Mouse (Mus musculus) megakaryocyte-erythroid progenitor cell, adult 5-6 weeks (primary cell): ENCODE data around the gene Btg4. TPM values are rescaled to one million over a fixed set of nuclear protein-coding genes. Genes with fewer than 3 reads are reported as not detected.

Experiments used
- ATAC-seq: replicated peaks from 2 replicates; pipeline ENCODE4 v1.8.0; 2016; ENCODE audit warnings: mild to moderate bottlenecking, inconsistent platforms; ENCODE audit not compliant: severe bottlenecking, poor library complexity, low FRiP score, low TSS enrichment
- total RNA-seq, 2 experiments: library from RNA; stranded (forward) in 1 of 2; stranded (reverse) in 1 of 2; fragments of 200-1000, 215-1000 nt in 1 of 2; fragments of >200 nt in 1 of 2; fragmentation: Nextera tagmentation in 1 of 2; gene quantifications; 2 replicates each; pipeline ENCODE4 v1.2.3; 2014 to 2017

Gene Btg4
- not detected in 2 replicates for total RNA-seq (2014; fragmentation: Nextera tagmentation)
- not detected in 2 replicates for total RNA-seq (2017)

DNA sequence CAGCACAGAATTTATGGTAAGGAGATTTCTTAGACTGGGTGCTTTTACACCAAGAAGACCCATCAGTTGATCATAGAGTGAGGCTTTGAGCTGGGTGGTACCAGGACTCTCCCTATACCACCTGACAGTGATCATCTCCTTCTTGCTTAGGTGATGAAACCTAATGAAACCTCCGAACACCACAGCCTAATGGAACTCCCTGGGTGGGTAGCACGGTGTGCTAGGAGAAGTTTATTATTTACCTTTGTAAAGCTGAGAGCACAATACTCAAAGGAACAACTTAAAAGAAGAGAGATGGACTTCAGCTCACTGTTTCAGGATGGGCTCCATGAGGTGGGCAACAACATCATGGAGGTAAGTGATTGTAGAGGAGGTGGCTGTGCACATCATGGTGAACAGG, at the start of gene Btg4:
Btg4 (plus strand) TSS at position 301 of the 400 bp plus-strand sequence.
- no peak for ATAC-seq

DNA sequence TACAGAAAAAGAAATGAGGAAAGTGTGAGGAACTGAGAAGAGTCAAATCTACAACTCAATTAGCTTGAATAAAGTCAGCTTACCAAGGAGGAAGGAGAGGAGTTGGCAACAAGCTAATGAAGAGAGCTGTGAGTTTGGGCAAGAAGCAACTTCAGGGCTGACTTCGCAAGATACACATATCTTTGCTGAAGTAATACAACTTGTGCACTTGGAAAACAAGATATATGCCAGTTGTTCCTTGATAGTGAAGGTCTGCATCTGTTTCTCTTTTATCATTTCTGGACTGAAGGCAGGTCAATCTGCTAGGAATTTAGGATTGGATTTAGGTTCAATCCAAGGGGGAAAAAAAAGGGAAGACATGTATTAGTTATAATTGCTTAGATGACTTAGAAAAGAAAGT, 47.1 kb upstream of the Btg4 start:
- no peak for ATAC-seq

DNA sequence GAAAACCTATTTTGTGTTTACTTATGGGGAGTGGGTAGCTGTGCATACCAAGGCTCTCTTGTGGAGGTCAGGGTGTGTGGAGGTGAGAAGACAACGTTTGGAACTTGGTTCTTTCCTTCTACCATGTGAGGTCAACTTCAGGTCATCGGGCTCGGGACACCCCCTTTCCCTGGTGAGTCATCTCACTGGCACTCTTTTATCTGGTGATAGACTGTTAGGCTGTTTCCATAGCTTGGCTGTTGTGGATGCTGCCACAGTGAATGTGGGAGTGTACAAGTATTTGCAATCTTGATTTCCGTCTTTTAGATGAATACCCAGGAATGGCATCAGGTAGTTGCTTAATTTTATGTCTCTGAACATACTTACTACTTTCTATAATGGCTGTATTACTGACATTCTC, 45.0 kb upstream of the Btg4 start:
- no peak for ATAC-seq

DNA sequence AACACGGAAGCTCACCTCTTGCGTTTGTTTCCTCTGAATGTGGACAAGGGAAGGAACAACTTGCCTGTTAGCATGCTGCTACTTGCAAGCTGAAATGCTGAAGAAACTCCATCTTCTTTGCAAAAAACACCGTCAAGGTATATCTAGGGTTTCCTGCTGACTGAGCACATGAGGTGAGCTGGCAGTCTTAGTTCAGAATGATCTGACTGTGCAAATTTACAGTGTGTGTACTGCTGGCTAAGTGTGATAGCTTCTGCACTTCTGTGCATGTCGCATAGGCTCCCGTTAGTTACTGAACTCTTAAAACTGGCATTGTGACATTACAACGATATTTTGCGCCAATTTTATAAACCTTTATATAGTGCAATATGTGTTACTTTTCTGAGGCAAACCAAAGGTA, 41.0 kb upstream of the Btg4 start:
- ATAC-seq = no peak

DNA sequence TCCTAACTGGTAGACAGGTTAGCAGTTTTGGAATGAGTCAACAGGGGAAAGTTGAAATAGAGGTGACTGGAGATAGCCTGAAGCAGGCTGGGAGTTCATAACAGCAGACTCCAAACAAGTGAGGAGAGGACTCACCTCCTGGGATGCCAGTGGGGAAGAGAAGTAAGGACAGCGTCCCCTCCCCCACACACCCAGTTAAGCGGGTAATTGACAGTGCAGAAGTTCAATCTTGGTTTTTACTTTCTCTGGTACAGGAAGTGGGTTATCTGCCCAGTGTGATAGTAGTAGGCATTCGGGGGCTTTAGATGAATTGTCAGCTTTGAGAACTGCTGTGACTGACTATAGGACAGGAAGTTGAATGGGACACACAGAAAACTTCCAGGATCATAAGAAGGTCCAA, 40.4 kb upstream of the Btg4 start:
- 0 out of 2 replicates have a peak, but pooled peaks have one; percentile 26 for ATAC-seq

DNA sequence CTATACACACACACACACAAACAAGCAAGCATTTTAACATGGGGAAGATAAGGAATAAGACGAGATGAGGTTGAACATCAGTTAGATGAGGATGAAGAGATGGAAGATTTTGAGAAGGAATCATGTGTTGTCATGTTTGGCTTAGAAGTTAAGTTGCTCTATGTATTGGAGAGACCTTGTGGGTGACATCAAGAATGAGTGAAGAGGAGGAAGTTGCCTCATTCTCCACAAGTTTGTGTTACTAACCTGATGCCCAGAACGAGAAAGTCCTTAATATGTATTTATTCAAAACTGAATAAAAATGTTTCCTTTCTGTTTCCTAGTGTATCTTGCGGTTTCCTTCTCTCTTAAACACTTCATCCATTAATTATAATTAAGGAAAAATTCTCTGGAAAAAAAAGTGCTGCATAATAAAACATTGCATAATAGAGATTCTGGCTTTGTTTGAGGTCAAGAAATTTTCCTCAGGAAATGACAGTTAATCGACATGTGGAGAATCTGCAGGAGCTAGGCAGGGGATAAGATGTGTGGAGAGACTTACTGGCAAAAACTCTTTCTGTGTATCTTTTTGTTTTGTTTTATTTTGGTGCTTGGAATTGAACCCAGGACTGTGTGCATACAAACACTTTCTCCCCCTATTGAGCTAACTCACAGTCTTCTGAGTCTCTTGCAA, 39.4 kb upstream of the Btg4 start:
- ATAC-seq = no peak

DNA sequence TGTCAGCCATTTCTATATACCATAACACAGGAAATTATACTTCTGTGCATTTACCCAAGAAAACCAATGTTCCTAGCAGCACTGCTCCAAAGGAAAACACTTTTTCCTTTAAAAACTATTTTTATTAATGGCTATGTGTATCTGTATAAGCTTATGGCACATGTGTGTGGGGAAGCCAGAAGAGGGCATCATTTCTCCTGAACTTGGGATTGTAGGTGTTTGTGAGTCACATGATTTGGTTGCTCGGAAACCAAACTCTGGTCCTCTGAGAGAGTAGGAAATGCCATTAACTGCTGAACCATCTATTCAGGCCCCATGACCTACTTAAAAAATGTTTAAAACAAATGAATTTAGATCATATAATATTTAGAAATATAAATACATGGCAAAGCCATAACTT, 33.7 kb upstream of the Btg4 start:
- ATAC-seq = no peak

DNA sequence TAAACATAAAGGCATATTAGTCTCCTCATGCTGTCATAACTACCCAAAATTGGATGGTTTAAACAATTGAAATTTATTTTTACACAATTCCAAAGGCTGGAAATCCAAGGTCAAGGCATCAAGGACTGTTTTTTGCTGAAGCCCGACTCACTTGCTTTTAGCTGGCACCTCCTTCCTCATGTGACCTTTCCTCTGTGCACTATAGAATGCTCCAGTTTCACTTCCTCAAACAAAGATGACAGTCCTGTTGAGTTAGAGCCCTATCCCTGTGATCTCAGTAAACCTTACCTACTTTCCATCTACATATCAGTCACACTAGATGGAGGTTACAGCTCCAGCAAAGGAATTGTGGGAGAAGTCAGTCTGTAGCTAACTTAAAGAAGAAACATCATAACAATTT, 30.6 kb upstream of the Btg4 start:
- ATAC-seq = no peak

DNA sequence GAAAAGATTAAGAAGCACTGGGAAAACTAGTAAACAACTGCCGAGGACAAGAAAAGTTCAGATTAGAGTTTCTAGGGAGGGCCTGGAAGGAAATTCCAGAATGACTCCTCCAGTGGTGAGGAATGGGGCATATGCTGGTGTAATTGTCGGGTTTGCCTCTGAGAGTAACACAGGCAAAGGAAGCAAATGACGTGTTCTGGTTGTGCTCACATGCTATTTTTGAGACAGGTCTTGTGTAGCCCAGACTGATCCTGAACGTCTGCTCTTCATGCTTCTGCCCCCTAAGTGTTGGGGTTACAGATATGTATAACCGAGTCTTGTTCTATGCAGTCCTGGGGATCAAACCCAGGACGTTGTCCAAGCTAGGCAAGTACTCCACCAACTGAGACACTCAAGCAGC, 29.1 kb upstream of the Btg4 start:
- no peak for ATAC-seq

DNA sequence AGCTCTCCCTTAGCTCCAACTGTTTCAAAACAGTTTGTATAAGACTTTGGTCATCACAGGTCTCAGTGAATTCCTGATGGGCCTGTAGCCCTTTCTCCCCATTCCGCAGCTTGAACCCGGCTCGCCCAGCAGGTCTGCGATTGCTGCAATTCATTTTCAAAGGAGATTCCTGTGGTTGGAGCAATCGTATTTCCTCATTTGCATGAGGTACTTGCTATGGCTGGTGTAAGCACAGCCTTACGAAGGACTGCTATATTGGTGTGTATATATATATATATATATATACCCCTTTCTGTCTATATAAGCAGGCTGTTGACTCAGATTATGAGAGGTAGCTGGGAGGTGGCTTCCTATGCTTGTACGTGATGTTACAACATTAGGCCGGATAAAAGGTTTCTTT, 28.4 kb upstream of the Btg4 start:
- ATAC-seq = no peak

DNA sequence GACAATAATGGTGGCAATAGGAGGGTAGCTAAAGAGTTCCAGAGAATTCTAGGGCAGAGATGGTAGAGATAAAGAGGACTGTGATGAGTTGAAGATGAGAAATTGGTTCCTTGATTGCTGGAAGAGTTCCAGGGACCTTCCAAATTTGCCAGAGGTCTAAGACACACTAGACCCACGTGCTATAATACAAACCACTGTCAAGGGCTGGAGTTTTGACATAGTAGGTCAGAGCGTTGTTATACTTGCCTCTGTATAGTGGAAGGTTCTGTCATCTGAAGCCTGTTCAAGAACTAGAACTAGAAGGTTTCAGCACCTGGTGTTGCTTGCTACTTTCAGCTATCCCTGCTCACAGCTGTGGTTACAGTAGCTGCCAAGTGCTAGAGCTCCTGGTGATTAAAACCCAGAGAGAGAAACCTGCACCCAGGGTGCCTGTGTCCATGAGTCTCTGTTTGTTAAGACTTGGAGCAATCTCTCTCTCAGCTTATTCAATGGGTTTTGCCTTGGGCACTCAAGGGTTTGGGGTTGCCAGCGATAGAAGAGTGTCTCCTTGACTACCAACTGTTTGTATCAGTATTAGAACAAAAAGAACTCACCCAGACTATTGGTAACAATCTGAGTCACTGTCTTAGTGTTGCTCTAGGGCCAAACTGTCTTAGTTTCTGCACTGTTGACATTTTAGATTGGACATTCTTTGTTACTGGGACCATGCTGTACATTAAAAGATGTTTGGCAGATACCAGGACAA, 27.7 kb upstream of the Btg4 start:
- no peak; the same call in 1 of the 2 replicates for ATAC-seq

DNA sequence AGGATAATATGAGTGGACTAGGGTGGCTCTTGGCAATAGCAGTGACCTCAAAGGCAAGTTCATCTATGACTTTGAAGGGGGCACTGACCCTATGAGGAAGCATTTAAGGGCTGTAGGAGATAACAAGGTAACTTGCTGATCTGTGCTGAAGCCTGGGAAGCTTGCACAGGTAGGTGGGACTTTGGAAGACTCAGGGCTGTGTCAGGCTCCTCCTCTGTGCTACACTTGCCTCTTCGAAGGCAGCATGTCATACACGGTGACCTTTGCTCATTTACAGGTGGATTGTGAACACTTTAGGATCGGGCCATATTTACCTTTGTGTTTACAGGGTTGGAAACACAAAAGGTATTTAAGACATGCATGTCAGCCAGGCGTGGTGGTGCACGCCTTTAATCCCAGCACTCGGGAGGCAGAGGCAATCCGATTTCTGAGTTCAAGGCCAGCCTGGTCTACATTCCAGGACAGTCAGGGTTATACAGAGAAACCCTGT, 19.2 kb upstream of the Btg4 start:
- no peak for ATAC-seq

DNA sequence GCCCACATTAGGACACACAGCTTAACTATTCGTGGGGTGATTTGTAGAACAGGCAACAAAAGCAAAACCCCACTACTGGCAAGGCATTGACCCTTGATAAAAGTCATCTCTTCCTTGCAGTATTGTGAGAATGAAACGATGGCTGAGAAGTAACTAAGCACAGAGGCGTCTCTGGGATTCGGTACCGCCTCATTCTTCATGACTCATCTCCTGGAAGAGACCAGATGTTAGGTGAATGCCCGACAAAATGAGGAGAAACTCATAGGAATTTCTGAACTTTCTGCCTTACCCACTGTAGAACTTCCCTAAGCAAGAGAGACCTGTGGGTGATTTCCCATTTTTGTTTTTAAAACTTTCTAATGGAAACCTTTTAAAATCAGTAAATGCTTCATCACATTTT, 18.6 kb upstream of the Btg4 start:
- ATAC-seq = no peak

DNA sequence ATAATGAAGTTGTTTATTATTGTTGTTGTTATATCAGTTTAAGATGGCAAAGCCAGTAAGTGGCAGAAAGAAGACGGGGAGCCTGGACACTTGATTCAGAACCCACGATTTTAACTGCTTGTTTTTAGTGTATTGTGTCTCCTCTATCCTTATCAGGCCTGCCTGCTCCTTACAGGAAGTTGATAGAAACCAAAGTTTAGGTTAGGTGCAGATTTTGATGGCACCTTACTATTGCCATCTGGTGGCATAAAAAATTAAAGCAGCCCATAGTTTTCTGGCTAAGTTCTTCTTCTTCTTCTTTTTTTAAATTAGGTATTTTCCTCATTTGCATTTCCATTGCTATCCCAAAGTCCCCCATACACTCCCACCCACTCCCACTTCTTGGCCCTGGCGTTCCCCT, 8.5 kb upstream of the Btg4 start:
- no peak; the same call in 1 of the 2 replicates for ATAC-seq

DNA sequence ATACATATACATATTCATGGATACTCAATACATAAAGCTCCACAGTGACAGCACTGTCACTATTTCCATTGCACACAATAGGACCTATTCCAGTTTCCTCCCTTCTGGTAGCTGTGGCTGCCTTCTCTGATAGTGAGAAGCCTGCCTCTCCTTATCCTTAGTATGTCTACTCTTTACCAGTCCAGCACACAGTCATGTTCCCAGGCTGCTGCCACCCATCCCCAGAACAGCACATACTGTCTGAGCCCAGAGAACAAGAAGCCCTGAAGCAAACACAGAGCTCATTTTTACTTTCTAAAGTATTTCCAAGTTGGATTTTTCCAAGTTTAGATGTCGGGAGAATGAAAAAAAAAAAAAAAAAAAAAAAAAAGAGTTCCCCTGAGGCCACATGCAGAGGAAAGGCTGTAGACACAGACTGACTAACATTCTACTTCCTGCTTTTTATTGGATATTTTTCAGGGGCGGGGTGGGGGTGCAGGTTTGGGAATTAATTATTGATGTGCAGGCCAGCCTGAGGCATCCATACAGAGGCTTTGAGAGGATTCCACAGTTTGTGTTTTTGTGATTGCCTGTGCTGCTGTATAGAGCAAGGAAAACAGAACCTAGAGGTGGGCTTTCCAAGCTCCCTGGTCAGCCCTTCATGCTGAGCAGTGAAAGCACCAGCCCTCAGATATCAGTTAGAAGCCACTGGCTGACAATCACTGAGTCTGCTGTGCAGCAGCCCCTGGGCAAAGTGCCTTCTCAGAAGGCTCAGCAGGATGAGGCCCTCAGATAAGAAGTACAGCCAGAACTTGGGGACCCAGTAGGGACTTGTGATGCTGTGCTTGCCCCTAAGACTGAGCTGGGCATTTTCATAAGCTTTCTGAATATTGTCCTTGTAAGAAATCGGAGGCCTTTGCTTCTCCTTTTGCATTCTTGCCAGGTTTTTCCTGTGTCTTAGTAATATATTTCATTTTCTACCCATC, 4.1 kb upstream of the Btg4 start:
- ATAC-seq = peak; percentile 96

DNA sequence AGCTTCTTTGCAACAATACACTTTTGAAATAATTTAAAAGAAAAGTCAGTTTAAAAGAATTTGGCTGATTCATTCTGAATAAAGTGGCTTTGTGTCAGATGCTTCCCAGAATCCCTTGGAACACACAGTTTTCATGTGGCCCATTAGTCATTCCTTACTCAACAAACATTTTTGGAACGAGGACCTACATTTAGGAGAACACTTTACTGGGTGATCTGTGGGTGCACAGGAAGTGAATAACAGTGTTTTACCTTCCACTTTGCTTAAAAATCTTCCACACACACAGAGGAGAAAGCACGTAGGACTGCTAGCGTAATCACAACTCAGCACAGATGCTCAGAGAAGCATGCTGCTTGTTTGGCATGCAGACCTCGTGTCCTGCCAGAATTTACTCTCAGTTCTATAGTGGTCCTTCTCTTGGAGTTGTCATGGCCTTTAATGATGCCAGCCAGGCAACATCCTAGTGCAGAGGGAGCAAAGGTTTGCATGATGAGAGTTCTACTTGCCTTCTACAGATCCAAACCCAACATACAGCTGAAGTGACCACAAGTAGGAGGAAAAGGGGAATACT, 1.7 kb upstream of the Btg4 start:
- ATAC-seq = no peak

DNA sequence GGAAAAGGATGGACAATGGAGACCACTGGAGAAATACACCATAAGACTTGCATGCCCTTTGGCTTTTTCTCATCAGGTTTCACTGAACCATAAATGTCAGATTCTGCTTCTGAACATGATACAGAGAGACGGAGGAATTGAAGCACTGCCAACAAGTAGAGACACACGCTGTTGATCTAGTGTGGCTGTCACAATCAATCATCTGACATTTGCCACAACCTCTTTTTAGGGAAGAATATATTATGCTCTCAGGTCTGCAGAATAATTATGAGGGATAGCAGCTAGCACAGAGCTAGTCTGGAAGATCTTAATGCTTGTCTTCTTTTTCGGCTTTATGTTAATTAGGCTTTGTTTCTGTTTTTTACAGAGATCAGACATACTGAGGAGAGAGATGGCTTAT, 7.5 kb downstream of the Btg4 start:
- no peak for ATAC-seq

DNA sequence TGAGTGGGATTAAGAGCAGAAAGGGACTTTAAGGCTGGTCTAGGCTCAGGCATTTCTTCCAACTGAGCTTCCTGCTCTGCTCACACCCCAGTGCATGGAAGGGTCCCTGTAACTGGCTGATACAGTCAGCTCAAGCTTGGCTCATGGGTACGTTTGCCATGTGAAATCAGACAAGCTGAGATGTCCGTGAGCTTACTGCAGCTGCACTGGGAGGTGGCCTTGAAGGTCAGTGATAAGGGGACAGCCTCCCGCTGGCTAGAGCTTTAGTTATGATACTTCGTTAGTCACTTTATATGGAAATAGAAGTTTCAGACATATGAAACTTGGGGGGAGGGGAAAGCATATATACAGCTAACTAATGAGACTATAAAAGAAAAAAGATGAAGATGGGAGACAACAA, 10.1 kb downstream of the Btg4 start:
- ATAC-seq = 0 out of 2 replicates have a peak, but pooled peaks have one; percentile 28

DNA sequence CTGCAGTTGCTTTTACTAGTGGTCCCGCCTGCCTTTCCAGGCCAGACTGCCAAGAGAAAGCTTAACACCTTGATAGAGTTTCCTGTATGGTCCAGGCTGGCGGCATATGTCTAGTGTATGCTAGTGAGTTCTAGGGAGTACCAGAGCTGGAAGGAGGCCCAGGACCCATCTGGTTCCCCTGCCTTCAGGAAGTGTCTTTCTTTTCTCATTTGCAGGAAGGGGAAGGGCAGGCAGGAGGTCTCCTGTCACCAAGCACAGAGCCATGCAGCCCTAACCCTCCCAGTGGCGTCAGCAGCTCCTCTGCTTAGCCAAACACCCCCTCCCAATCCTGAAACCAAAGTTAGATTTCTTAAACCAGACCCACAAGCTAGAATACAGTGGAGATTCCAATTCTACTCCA, 15.1 kb downstream of the Btg4 start:
- ATAC-seq = no peak
